Mouse (Mus musculus) neural tube, embryonic 10.5 days (tissue): ENCODE measurements at regions not wholly inside any gene's neighbourhood (a gene's known extent, or its start where the extent isn't known, plus 50 kb on each side); places are given as distances from the start of the nearest gene placed in this dataset.

Experiments
- DNase-seq: peaks from one replicate; pipeline ENCODE4 v3.0.0-alpha.2; 2017; ENCODE audit warnings: low spot score; ENCODE audit errors: extremely low spot score

GRCm38 (mm10) chr7:137875306-137875705 is 437.9 kb downstream of the Glrx3 start:
- no peak for DNase-seq

- no peak for DNase-seq
Observed at GRCm38 (mm10) chr7:137879296-137879695, 441.9 kb downstream of the Glrx3 start.

GRCm38 (mm10) chr7:137882876-137883275 is 445.5 kb downstream of the Glrx3 start:
- no peak for DNase-seq

GRCm38 (mm10) chr7:137883701-137884100 is 446.3 kb downstream of the Glrx3 start:
- no peak for DNase-seq

GRCm38 (mm10) chr7:137885146-137885545 is 447.7 kb downstream of the Glrx3 start:
- DNase-seq: no peak

- no peak for DNase-seq
Observed at GRCm38 (mm10) chr7:137888731-137889130, 451.3 kb downstream of the Glrx3 start.

- no peak for DNase-seq
Observed at GRCm38 (mm10) chr7:137906424-137907060, 469.1 kb downstream of the Glrx3 start.

GRCm38 (mm10) chr7:137909456-137909855 is 472.0 kb downstream of the Glrx3 start:
- DNase-seq: no peak

GRCm38 (mm10) chr7:137913551-137914105 is 476.2 kb downstream of the Glrx3 start:
- no peak for DNase-seq

GRCm38 (mm10) chr7:137914506-137914905 is 477.1 kb downstream of the Glrx3 start:
- DNase-seq: no peak

GRCm38 (mm10) chr7:137916351-137916750 is 478.9 kb downstream of the Glrx3 start:
- no peak for DNase-seq

GRCm38 (mm10) chr7:137924464-137925167 is 472.9 kb downstream of the Tcerg1l start:
- DNase-seq: no peak

GRCm38 (mm10) chr7:137925656-137926055 is 471.9 kb downstream of the Tcerg1l start:
- DNase-seq: no peak

- DNase-seq: no peak
Observed at GRCm38 (mm10) chr7:137927371-137927770, 470.2 kb downstream of the Tcerg1l start.

- no peak for DNase-seq
Observed at GRCm38 (mm10) chr7:137930200-137930599, 467.3 kb downstream of the Tcerg1l start.

GRCm38 (mm10) chr7:137935896-137936295 is 461.6 kb downstream of the Tcerg1l start:
- DNase-seq: no peak

GRCm38 (mm10) chr7:137939116-137939515 is 458.4 kb downstream of the Tcerg1l start:
- no peak for DNase-seq

GRCm38 (mm10) chr7:137940084-137940483 is 457.4 kb downstream of the Tcerg1l start:
- no peak for DNase-seq

- DNase-seq: peak; percentile 37
Observed at GRCm38 (mm10) chr7:137944991-137945390, 452.5 kb downstream of the Tcerg1l start.

GRCm38 (mm10) chr7:137947424-137947823 is 450.1 kb downstream of the Tcerg1l start:
- peak; percentile 33 for DNase-seq

- no peak for DNase-seq
Observed at GRCm38 (mm10) chr7:137957354-137957753, 440.2 kb downstream of the Tcerg1l start.

GRCm38 (mm10) chr7:137957848-137958247 is 439.7 kb downstream of the Tcerg1l start:
- DNase-seq: no peak
